Mouse (Mus musculus): ENCODE data around the gene Arl3. TPM values are rescaled to one million over a fixed set of nuclear protein-coding genes. Genes with fewer than 3 reads are reported as not detected.
A peak's percentile ranks its signal among the peaks of the same experiment; 100 is the strongest.

Gene Arl3
- polyA plus RNA-seq, 1 experiment from 2014 or later: 200 TPM

DNA sequence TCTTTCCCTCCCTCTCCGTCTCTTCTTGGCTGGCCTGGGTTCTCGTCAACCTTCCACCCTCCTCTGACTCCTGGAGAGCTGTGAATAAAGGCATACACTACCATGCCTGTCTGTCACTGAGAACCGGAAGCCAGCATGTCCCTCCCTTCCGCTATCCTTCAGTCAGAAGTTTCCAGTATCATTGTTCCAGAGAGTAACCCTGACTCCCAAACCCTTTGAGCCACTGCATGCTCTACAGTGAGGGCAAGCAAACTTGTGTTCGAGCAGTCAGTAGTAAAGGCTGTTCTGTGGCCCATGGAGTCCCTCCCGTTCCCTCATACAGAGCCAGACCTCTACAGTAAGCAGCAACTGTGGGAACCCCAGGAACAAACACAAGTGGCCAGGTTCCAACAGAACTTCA lies 25.4 kb downstream of the Arl3 start:
- no peak for DNase-seq (ENCODE audit: low spot score)
- no peaks in the 10 kb centered on the region for H3K9me3 ChIP-seq
- 83% methylated on average over 6 of the region's 6 CpGs for WGBS
- no peaks in the 10 kb centered on the region for H3K27me3 ChIP-seq (replicated peaks; ENCODE audit: low read depth, poor library complexity, severe bottlenecking)
- no peak overlapping the region for H3K27ac ChIP-seq (replicated peaks)
- no peaks in the 10 kb centered on the region for H3K4me1 ChIP-seq
- peaks cover 81% of the 10 kb centered on the region for H3K36me3 ChIP-seq (replicated peaks)
- no peak overlapping the region for H3K4me3 ChIP-seq

DNA sequence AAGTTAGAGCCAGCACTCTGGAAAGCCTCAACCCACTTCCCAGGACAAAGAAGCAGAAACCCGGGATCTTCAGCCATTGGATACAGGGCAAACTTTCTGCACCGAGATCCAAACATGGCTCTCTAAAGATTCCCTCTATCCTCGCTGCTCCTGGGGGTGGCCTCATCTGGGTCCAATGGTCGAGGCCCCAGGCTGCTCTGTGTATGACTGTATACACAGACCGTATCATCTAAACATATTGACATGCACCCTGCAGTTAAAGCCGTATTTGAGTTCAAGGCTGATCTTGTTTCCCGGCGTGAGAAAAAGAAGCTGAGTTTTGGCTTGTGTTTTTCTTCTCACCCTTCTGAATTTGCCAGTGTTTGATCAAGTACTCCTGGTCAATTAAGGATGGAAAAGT lies 30.2 kb downstream of the Arl3 start:
- Histone ChIP-seq H3K27me3 (replicated peaks; ENCODE audit: low read depth, poor library complexity, severe bottlenecking) (no peaks in the 10 kb centered on the region), H3K4me3 (no peak overlapping the region), H3K4me1 (no peaks in the 10 kb centered on the region), H3K9me3 (no peaks in the 10 kb centered on the region), H3K36me3 (replicated peaks) (peaks cover 76% of the 10 kb centered on the region), H3K27ac (replicated peaks) (no peak overlapping the region)
- WGBS: 90% methylated on average over 8 of the region's 8 CpGs
- no peak for DNase-seq (ENCODE audit: low spot score)

DNA sequence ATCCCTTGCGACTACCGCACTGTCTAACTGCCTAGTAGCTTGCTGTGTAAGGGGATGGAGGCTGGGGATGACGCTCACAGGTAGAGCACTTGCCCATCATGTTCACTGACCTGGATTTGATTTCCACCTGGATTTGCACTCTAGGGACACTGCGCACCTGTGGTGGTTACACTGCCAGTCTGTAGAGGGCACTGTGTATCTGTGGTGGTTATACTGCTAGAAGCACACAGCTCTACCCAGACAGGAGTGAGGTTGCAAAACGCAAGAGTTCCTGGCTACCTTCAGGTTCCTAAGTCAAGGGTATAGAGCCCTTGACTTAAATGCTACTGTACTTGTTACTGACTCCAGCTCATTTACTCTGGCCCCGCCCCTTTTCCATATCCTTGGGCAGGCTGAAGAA lies 34.8 kb downstream of the Arl3 start:
- Histone ChIP-seq H3K9me3 (no peaks in the 10 kb centered on the region), H3K4me3 (no peak overlapping the region), H3K27ac (replicated peaks) (no peak overlapping the region), H3K27me3 (replicated peaks; ENCODE audit: low read depth, poor library complexity, severe bottlenecking) (no peaks in the 10 kb centered on the region), H3K4me1 (peaks cover 16% of the 10 kb centered on the region), H3K36me3 (replicated peaks) (peaks cover 64% of the 10 kb centered on the region)
- 83% methylated on average over 6 of the region's 6 CpGs for WGBS
- DNase-seq (ENCODE audit: low spot score): no peak

DNA sequence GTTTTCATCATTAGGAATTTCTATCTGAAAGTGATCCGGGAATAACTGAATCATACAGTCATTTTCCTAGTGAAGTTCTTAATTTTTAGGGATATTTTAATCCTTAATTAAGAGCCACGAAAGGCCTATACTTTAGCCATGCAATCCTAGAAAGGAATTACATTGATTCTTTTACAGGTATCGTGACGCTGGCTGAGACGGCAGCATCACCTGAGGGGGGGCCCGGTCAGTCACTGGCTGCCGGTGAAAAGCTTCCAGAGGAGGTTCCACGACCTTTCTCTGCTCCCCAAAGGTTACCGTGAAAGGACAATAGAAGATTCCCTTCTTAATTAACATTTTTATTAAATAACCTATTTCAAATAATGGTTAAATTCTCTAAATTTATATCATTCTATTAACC lies 35.6 kb downstream of the Arl3 start:
- Histone ChIP-seq H3K4me3 (no peak overlapping the region), H3K27ac (replicated peaks) (no peak overlapping the region), H3K4me1 (peaks cover 25% of the 10 kb centered on the region), H3K9me3 (no peaks in the 10 kb centered on the region), H3K27me3 (replicated peaks; ENCODE audit: low read depth, poor library complexity, severe bottlenecking) (no peaks in the 10 kb centered on the region), H3K36me3 (replicated peaks) (peaks cover 56% of the 10 kb centered on the region)
- no peak for DNase-seq (ENCODE audit: low spot score)
- WGBS: 89% methylated on average over 9 of the region's 9 CpGs

DNA sequence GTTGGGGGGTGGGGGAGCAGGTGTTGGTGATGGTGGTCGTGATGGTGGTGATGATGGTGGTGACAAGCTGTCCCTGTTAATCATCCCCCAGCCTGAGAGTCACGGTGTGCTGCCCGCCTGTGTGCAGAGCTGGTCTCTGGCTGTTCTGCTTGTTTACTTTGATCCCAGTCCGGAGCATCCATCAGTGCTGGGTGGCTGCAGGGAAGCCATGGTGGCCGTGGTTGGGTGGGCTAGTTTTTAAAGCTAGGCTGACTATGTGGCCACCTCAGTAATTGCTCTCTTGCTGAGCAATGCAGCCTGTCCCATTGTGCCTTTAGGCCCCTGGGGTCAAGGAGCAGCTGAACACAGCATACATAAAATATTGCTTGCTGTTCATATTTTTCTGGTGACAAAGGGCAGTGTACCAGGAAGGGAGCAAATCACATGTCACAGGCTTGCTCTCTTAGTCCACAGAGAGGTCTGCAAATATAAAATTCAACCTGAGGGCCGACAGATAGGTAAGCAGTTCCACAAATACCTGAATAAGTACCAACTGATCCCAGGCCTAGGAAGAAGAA lies 38.4 kb downstream of the Arl3 start:
- DNase-seq (ENCODE audit: low spot score): no peak
- H3K4me1 ChIP-seq: peaks cover 52% of the 10 kb centered on the region
- H3K9me3 ChIP-seq: no peaks in the 10 kb centered on the region
- no peak overlapping the region for H3K27ac ChIP-seq (replicated peaks)
- peaks cover 28% of the 10 kb centered on the region for H3K36me3 ChIP-seq (replicated peaks)
- 67% methylated on average over 6 of the region's 6 CpGs for WGBS
- no peaks in the 10 kb centered on the region for H3K27me3 ChIP-seq (replicated peaks; ENCODE audit: low read depth, poor library complexity, severe bottlenecking)
- no peak overlapping the region for H3K4me3 ChIP-seq

DNA sequence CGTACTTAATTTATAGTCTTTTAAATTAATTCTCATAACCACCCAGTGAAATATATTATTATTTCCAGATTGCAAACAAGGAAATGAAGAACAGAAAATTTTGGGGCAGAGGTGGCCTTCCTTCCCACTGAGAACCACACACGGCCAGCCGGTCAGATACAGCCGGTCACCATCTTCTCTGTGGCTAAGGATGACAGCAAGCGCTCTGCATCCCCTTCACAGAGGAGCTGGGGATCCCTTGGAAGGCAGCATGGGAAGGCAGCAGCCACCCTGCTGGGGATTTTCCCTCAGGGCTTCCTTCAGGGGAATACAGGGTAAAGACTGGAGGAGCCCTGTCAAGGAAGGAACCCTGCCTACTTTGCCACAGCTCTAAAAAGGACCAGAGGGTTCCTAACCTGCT lies 39.5 kb downstream of the Arl3 start:
- Histone ChIP-seq H3K4me1 (peaks cover 63% of the 10 kb centered on the region), H3K27me3 (replicated peaks; ENCODE audit: low read depth, poor library complexity, severe bottlenecking) (no peaks in the 10 kb centered on the region), H3K9me3 (no peaks in the 10 kb centered on the region), H3K4me3 (0 out of 2 replicates have a peak overlapping the region, but pooled peaks have one; percentile 5), H3K27ac (replicated peaks) (peak overlapping the region; percentile 78), H3K36me3 (replicated peaks) (peaks cover 24% of the 10 kb centered on the region)
- DNase-seq (ENCODE audit: low spot score): no peak
- WGBS: 62% methylated on average over 5 of the region's 5 CpGs

DNA sequence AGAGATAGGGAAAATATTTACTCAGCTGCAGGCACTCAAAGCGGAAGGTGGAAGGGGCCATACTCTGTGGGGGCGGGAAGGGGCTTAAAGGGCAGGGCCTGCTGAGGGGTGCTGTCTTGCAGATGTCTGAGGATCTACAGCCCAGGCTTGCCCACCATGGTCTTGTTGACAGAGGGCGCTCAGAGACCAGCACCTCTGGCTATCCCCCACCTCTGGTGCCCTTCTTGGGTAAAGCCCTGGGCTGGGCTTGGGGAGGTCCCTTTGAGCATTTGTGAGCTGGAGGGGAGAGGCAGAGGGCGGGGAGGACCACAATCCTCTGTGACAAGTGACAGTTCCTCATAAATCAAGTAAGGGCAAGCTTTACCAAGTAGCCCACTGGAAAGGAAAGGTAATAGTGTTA lies 39.9 kb downstream of the Arl3 start:
- Histone ChIP-seq H3K36me3 (replicated peaks) (peaks cover 21% of the 10 kb centered on the region), H3K4me3 (peak overlapping the region; percentile 2; the same call in 1 of the 2 replicates), H3K4me1 (peaks cover 68% of the 10 kb centered on the region), H3K27ac (replicated peaks) (peak overlapping the region; percentile 72), H3K27me3 (replicated peaks; ENCODE audit: low read depth, poor library complexity, severe bottlenecking) (no peaks in the 10 kb centered on the region), H3K9me3 (no peaks in the 10 kb centered on the region)
- WGBS: 42% methylated on average over 4 of the region's 4 CpGs
- peak; percentile 42 for DNase-seq (ENCODE audit: low spot score)

DNA sequence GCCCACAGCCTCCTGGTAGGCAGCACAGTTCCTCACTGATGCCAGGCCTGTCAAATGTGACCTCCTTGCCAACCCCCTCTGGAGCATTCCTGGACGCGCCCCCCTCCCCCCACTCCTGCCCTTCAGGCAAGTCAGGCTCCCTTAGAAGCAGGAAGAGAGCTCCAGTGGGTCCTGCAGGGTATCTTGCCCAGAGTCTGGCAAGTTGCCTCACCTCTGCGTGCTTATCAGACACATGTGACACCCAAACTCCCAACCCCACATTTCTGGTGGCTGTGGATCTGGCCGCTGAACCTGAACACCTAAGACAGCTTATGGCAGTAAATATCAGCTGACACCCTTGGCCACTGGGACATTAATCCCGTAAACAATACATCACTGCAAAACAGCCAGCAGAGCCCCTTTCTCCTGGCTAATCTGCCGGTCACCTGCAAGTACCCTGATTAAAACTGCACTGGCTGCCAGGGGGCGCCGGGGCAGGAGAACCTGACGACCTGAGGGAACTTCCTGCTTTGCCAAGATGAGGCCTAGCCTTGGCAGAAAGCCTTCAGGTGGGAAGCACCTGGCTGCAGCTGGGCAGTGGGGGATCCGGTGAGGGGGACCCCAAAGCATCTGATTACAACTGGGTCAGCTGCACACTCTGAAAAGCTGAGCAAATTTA lies 40.8 kb downstream of the Arl3 start:
- no peaks in the 10 kb centered on the region for H3K9me3 ChIP-seq
- no peaks in the 10 kb centered on the region; the same call in 1 of the 2 replicates for H3K27me3 ChIP-seq (replicated peaks; ENCODE audit: low read depth, poor library complexity, severe bottlenecking)
- WGBS: 8% methylated on average over 10 of the region's 10 CpGs
- peaks cover 18% of the 10 kb centered on the region for H3K36me3 ChIP-seq (replicated peaks)
- peaks cover 77% of the 10 kb centered on the region for H3K4me1 ChIP-seq
- H3K27ac ChIP-seq (replicated peaks): peak overlapping the region; percentile 72
- peak; percentile 52 for DNase-seq (ENCODE audit: low spot score)
- peak overlapping the region; percentile 43; the same call in 1 of the 2 replicates for H3K4me3 ChIP-seq

DNA sequence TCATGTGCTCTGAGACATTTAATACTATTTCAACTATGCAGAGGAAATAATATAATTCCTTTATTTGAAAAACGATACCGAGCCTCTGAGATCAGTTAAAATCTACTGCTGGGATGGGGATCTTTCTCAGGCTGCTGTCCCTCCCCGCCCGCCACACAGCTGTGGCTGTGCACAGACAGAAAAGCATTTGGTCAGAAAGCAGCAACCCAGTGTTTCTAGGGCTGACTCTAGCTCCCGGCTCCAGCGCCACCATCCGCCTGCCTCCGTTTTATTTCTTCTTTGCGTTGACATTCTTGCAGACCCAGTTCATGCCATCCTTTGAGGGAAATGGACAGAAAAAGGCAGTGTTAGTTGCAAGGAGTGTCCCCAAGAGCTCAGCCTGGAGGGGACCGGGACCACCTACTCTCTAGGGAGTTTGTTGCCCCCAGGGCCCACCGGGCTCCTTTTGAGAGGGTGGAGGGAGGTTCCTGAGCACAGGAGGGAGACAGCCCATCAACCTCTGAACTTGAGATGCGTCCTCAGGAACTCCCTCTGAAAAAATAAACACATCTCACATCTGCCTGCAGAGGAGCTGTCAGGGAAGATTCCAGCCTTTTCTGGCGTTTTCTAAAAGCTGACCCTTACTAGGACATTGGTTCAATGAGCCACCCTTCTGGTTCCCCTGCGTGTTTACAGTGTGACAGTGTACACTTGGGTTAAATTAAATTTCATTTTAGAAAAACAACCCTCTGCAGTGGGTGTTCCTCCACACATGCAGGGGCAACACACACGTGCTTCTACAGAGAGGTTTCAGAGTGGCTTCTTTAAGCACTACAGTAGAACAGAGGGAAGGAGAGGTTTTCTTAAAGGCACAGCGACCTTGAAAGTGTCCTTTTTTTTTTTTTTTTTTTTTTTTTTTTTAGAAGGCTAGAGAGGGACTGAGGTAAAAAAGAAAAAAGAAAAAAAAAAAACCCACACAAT lies 41.6 kb downstream of the Arl3 start:
- Histone ChIP-seq H3K27ac (replicated peaks) (peak overlapping the region; percentile 88), H3K9me3 (no peaks in the 10 kb centered on the region), H3K4me3 (peak overlapping the region; percentile 43), H3K27me3 (replicated peaks; ENCODE audit: low read depth, poor library complexity, severe bottlenecking) (no peaks in the 10 kb centered on the region; the same call in 1 of the 2 replicates), H3K36me3 (replicated peaks) (peaks cover 13% of the 10 kb centered on the region), H3K4me1 (peaks cover 84% of the 10 kb centered on the region)
- WGBS: 5% methylated on average over 16 of the region's 16 CpGs
- DNase-seq (ENCODE audit: low spot score): peak; percentile 47

DNA sequence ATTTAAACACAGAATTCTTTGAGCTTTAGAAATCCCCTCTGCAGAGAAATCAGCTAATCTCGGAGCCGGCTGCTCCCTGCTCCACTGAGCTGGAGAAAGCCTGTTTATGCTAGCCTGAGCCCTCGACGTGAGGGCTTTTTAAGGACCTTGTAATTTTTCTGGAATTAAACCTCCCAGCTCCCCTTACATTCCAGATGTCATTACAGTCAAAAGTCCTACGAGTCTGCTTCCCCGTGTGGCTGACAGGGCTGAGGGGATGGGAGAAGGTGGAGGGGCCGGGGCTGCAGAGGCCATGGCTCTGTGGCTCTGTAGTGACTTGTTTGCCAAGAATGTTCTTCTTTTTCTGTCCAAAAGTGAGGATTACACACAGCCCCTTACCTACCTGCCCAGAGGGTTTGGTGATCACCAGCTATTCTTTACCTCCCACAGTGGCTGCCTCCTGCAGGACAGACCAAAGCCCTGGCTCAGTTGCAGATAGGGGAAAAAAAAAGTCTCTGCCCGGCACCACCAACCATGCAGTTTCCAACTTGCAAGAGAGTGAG lies 42.5 kb downstream of the Arl3 start:
- WGBS: 5% methylated on average over 8 of the region's 8 CpGs
- H3K4me1 ChIP-seq: peaks cover 93% of the 10 kb centered on the region
- peak overlapping the region; percentile 88 for H3K27ac ChIP-seq (replicated peaks)
- H3K9me3 ChIP-seq: no peaks in the 10 kb centered on the region
- H3K27me3 ChIP-seq (replicated peaks; ENCODE audit: low read depth, poor library complexity, severe bottlenecking): no peaks in the 10 kb centered on the region; the same call in 1 of the 2 replicates
- peak overlapping the region; percentile 43 for H3K4me3 ChIP-seq
- DNase-seq (ENCODE audit: low spot score): peak; percentile 48
- peaks cover 5% of the 10 kb centered on the region; the same call in 1 of the 2 replicates for H3K36me3 ChIP-seq (replicated peaks)

DNA sequence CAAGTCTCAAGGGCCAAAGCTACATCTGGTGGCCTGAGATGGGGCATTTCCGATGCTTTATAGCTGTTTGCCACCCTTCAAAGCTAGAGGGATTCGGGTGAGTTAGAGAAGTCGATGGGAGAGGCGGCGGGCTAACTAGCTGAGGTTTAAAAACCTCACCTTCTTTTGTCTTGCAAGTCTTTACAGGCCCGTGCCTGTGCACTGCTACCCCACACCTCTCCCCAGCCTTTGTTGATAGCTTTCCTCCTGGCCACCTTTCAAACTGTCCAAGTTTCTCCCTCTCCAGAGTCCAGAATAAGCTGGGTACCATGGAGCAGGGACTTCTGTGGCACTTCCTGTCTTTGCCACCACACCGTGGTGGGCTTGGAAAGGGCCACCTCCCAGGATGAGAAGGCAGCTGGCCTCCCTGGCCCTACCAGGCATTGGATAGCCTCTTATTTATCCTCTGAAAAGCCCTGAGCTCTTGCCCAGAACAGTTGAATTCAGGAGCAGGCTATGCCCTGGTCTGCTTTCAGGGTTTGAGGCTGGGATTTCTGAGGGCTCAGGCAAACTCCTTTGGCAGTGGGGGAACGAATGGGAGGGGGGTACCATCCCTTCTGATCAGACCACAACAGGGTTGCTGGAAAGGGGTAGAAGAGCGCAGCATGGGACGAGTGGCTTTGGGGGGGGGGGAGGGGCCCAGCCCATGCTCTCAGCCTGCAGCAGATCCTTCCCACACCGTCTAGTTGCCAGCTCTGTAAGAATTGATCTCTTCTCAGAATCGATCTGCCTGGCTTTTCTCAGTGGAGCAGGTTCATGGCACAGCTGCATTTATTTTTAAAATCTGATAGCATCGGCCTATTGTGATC lies 43.2 kb downstream of the Arl3 start:
- Histone ChIP-seq H3K9me3 (no peaks in the 10 kb centered on the region), H3K36me3 (replicated peaks) (peaks cover 5% of the 10 kb centered on the region; the same call in 1 of the 2 replicates), H3K4me3 (peak overlapping the region; percentile 43), H3K27me3 (replicated peaks; ENCODE audit: low read depth, poor library complexity, severe bottlenecking) (no peaks in the 10 kb centered on the region; the same call in 1 of the 2 replicates), H3K4me1 (peaks cover 99% of the 10 kb centered on the region), H3K27ac (replicated peaks) (peak overlapping the region; percentile 88)
- 4% methylated on average over 13 of the region's 13 CpGs for WGBS
- peak; percentile 44 for DNase-seq (ENCODE audit: low spot score)

Data from embryonic facial prominence, embryonic 10.5 days (tissue).